Mouse (Mus musculus) megakaryocyte, embryonic 14.5 days (primary cell): ENCODE results near the gene 1600002K03Rik. TPM values are rescaled to one million over a fixed set of nuclear protein-coding genes. Genes with fewer than 3 reads are reported as not detected.
A peak's percentile ranks its signal among the peaks of the same experiment; 100 is the strongest.

ENCODE experiments used
- H3K27me3 ChIP-seq: replicated peaks from 2 replicates; pipeline ENCODE3; 2012; ENCODE audit warnings: inconsistent platforms
- H3K36me3 ChIP-seq: replicated peaks from 2 replicates; pipeline ENCODE3; 2012; ENCODE audit warnings: low read length, inconsistent platforms, mixed read lengths
- H3K4me1 ChIP-seq: 2 replicates; pipeline ENCODE4 v1.6.1; 2012; ENCODE audit warnings: inconsistent platforms
- H3K4me3 ChIP-seq: replicated peaks from 2 replicates; pipeline ENCODE3; 2012; ENCODE audit warnings: moderate library complexity, mild to moderate bottlenecking, inconsistent platforms
- H3K9me3 ChIP-seq: 2 replicates; pipeline ENCODE4 v1.6.1; 2012; ENCODE audit warnings: inconsistent platforms
- FLI1 ChIP-seq: IDR thresholded peaks from 2 replicates; pipeline ENCODE4 v1.6.1; 2012; ENCODE audit warnings: low read length, inconsistent platforms, mixed read lengths
- GATA1 ChIP-seq: IDR thresholded peaks from 3 replicates; pipeline ENCODE4 v1.6.1; 2012; ENCODE audit warnings: mixed read lengths, low read length, inconsistent platforms, borderline replicate concordance
- polyA plus RNA-seq: library from polyadenylated mRNA; stranded (reverse); fragments of >175 nt; gene quantifications from 2 replicates; pipeline ENCODE4 v1.2.3, GENCODE M21; 2012; ENCODE audit warnings: low replicate concordance; ENCODE audit not compliant: insufficient read depth

1600002K03Rik gene
- polyA plus RNA-seq, 1 experiment: 7.7 TPM

DNA sequence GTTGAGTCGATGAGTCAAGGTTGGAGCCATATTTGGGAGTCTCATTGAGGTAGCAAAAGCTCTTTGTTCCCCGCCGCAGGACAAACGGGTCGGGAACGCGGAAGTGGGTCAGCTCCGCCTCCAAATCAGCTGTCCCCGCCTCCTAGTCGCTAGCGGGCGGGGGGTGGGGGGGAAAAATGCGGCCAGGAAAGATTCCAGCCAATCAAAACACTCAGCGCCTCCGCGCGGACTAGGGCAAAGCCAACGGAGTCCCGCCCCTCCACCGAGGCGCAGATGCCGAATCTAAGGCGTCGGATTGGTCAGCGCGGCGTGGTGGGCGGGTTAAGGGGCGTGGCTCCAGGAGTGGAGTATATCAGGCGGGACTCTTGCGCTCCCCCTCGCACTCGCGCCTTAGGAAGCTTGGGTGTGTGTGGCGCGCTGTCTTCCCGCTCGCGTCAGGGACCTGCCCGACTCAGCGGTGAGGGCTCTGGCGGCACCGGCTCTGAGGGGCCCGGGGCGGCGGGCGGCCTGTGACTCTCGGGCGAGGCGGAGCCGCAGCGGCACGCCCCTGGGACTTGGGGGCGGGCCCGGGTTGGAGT lies 5.2 kb upstream of the 1600002K03Rik start:
- H3K4me1 ChIP-seq: peaks cover 88% of the 10 kb centered on the region
- peaks cover 35% of the 10 kb centered on the region for H3K36me3 ChIP-seq
- H3K9me3 ChIP-seq: no peaks in the 10 kb centered on the region
- no peaks in the 10 kb centered on the region for H3K27me3 ChIP-seq
- TF ChIP-seq FLI1: no peak
- no peak for TF ChIP-seq GATA1
- peak overlapping the region; percentile 95 for H3K4me3 ChIP-seq

DNA sequence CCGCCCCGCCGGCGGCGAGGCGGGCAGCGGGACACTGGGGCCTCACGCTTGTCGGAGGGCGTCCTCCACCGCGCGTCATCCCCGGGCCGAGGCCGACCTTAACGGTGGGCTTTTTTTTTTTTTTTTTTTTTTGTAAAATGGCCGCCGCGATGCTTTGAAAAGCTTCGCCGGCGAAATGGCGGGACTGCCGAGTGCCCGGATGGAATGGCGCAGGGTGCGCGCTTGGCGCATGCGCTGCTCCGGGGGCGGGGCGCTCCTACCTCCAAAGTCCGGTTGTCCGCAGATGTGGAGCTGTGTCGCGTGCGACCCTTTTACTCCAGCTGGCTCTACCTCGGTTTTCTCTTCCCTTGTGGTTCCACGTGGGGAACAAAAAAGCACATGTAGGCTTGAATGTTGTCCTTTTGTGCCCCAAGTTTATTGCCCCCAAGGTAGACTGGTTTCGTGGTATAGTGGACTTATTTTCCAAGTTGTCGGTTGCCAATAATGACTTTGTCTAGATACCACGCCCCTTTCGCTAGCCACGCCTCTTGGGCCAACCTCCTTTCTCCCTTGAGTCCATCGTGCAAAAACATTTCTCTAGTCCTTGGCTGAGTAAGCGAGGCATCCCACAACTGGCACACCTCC lies 4.6 kb upstream of the 1600002K03Rik start:
- Histone ChIP-seq H3K4me3 (peak overlapping the region; percentile 95), H3K9me3 (no peaks in the 10 kb centered on the region), H3K27me3 (no peaks in the 10 kb centered on the region), H3K4me1 (peaks cover 85% of the 10 kb centered on the region), H3K36me3 (peaks cover 33% of the 10 kb centered on the region)
- TF ChIP-seq GATA1: no peak
- no peak for TF ChIP-seq FLI1

DNA sequence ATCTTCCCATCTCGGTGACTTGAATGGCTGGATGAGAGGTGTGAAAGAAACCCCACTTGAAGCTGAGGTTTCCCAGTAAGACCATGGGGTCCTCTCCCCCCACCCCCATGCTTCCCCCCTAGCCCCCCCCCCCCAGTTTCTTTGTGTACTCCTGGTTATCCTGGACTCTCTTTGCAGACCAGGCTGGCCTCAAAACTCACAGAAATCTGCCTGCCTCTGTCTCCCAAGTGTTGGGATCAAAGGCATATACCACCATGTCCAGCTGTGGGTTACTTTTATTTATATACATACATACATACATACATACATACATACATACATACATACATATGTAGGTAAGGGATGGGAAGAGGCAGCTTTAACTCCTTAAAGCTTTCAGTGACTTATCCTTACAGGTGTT lies 3.7 kb upstream of the 1600002K03Rik start:
- Histone ChIP-seq H3K27me3 (no peaks in the 10 kb centered on the region), H3K36me3 (peaks cover 33% of the 10 kb centered on the region), H3K9me3 (no peaks in the 10 kb centered on the region), H3K4me1 (peaks cover 84% of the 10 kb centered on the region), H3K4me3 (peak overlapping the region; percentile 95)
- TF ChIP-seq FLI1 (no peak), GATA1 (no peak)

DNA sequence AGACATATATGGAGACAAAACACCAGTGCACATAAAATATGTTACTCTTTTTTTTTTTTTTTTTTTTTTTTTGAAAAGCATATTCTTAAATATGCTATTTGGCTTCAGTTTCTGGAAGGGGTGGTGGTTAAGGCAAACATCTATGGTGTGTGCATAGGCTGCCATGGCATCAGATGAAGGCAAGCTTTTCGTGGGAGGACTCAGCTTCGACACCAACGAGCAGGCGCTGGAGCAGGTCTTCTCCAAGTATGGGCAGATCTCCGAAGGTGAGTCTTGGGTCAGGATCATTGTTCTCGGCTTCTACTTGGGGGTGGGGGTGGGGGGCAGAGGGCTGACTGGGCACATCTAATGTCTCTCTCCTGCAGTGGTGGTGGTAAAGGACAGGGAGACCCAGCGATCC lies 3.1 kb upstream of the 1600002K03Rik start:
- Histone ChIP-seq H3K4me1 (peaks cover 84% of the 10 kb centered on the region), H3K9me3 (no peaks in the 10 kb centered on the region), H3K27me3 (no peaks in the 10 kb centered on the region), H3K36me3 (peaks cover 33% of the 10 kb centered on the region), H3K4me3 (no peak overlapping the region)
- TF ChIP-seq FLI1 (no peak), GATA1 (no peak)

DNA sequence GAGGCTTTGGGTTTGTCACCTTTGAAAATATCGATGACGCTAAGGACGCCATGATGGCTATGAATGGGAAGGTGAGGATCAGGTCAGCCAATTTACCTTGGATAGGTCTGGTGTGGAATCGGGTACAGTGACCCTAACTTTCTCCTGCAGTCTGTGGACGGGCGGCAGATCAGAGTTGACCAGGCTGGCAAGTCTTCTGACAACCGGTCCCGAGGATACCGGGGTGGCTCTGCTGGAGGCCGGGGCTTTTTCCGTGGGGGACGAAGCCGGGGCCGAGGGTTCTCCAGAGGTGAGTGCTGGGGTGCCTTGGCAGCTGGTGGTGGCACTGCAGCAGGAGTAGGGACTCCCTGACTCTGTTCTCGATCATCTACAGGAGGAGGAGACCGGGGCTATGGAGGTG lies 2.7 kb upstream of the 1600002K03Rik start:
- Histone ChIP-seq H3K4me3 (no peak overlapping the region), H3K4me1 (peaks cover 84% of the 10 kb centered on the region), H3K36me3 (peaks cover 33% of the 10 kb centered on the region), H3K27me3 (no peaks in the 10 kb centered on the region), H3K9me3 (no peaks in the 10 kb centered on the region)
- TF ChIP-seq FLI1: no peak
- no peak for TF ChIP-seq GATA1

DNA sequence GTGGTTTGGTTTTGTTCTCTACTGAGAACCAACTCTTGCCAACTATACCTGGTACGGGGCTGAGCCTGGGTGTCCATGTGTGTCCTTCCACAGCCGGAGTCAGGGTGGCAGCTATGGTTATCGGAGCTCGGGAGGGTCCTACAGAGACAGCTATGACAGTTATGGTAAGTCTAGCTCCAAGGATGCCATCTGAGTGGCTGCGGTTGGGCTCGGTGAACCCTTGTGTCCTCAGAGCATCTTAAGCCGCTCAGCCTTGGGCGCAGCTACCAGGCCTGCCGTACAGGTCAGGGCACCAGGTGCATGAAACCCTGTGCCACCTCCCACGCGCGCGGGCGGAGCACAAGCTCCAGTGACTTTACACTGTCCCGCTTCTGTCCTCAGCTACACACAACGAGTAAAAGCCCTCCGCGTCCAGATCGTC lies 2.1 kb upstream of the 1600002K03Rik start:
- H3K27me3 ChIP-seq: no peaks in the 10 kb centered on the region
- H3K9me3 ChIP-seq: no peaks in the 10 kb centered on the region
- TF ChIP-seq GATA1 (no peak), FLI1 (no peak)
- H3K4me3 ChIP-seq: no peak overlapping the region
- H3K36me3 ChIP-seq: peaks cover 33% of the 10 kb centered on the region
- H3K4me1 ChIP-seq: peaks cover 84% of the 10 kb centered on the region

DNA sequence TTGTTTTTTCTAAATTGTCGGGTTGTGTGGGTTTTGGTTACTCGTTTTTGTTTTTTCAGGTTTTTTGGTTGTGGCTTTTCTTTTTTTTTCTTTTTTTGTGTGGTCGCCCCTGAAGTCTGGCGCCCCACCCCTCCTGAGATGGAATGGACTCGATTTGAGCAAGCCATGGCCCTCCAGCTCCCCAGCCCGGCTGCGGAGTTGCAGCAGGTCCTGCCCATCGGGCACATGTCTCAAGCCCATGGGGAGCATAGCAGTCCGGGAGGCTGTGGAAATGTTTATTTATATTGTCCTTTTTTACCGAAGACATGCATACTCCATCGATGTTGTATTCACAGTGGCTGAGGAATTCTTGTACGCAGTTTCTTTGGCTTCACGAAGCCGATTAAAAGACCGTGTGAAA lies 1.5 kb upstream of the 1600002K03Rik start:
- Histone ChIP-seq H3K27me3 (no peaks in the 10 kb centered on the region), H3K9me3 (no peaks in the 10 kb centered on the region), H3K4me3 (no peak overlapping the region), H3K4me1 (peaks cover 82% of the 10 kb centered on the region), H3K36me3 (peaks cover 37% of the 10 kb centered on the region)
- TF ChIP-seq FLI1 (no peak), GATA1 (no peak)

DNA sequence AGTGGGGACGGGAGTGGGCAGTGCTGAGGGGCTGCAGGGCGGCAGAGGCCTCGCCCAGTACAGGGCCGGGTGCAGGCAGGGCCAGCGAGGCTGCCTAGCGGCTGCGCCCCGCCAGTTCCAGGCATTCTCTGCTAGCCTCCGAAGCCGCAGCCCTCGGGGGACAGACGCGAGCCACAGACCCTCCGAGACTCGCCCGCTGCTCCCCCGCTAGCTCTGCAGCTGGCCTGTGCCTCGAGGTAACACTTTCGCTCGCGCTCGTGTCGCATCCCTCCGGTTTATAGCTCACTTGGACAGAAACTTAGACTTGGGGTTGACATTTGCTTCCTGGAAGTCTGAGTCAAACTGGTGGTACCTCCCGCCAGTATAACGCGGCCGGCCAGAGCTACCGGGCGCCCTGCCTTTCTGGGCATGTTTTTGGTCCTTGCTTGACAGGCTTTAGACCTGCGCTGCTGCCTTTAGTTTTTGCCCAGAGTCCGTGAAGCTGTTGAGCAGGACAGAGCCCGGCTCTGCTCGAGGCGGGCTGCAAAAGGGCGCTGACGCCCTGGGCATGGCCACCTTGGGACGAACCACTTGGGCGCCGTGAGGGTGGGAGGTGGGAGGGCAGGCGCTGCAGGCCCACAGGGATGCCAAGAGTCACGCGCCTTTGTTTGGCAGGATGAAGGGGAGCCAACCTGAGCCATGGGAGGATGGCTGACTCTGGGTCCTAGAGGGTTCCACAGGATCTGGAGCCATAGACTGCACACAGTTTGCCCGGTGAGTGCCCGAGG lies 801 bp upstream of the 1600002K03Rik start:
- peaks cover 3% of the 10 kb centered on the region for H3K27me3 ChIP-seq
- peak overlapping the region; percentile 96 for H3K4me3 ChIP-seq
- peaks cover 39% of the 10 kb centered on the region for H3K36me3 ChIP-seq
- peaks cover 75% of the 10 kb centered on the region for H3K4me1 ChIP-seq
- H3K9me3 ChIP-seq: no peaks in the 10 kb centered on the region
- no peak for TF ChIP-seq FLI1

DNA sequence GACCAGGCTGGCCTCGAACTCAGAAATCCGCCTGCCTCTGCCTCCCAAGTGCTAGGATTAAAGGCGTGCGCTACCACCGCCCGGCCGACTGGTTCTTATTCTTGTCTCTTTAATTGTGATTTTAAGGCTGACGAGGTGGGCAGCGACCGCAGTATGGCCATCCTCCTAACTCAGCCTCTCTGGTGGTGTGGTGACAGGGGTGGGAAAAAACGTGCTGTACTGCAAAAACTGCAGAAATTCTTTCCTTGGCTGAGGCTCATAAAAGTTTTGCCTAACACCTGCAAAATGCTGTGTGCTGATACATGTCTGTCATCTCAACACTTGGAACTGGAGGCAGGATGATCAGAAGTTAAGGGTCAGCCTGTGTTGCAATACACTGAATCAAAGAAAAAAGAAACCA lies 614 bp downstream of the 1600002K03Rik start:
- Histone ChIP-seq H3K9me3 (no peaks in the 10 kb centered on the region), H3K4me3 (peak overlapping the region; percentile 90), H3K36me3 (peaks cover 39% of the 10 kb centered on the region), H3K4me1 (peaks cover 71% of the 10 kb centered on the region), H3K27me3 (peaks cover 16% of the 10 kb centered on the region)
- TF ChIP-seq GATA1 (no peak), FLI1 (no peak)

DNA sequence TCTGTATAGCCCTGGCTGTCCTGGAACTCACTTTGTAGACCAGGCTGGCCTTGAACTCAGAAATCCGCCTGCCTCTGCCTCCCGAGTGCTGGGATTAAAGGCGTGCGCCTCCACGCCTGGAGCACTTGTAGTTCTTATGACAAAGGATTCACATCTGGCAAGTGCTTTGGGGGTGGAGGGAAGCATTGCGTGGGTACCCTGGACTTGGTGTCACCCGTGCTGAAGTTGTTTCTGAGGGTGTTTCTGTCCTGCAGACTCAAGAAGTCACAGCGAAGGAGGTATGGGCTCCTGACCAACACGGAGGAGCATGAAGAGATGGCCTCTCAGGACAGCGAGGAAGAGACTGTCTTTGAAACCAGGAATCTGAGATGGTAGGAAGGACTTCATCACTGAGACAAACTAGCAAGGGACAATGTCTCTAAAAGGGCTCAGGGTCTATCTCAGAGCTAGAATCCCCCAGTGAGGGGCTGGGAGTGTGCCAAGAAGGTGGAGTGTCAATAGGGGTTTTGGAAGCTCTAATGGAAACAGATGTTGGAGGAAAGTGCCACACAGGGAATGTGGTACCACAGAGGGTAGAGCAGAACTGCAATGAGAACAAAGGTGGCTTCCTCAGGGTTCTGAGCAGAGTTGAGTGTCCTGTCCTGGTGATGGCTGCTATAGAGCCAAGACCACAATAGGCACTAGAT lies 1.4 kb downstream of the 1600002K03Rik start:
- H3K4me3 ChIP-seq: peak overlapping the region; percentile 31
- no peak for TF ChIP-seq FLI1
- no peak for TF ChIP-seq GATA1
- H3K4me1 ChIP-seq: peaks cover 67% of the 10 kb centered on the region
- no peaks in the 10 kb centered on the region for H3K9me3 ChIP-seq
- peaks cover 24% of the 10 kb centered on the region for H3K27me3 ChIP-seq
- H3K36me3 ChIP-seq: peaks cover 39% of the 10 kb centered on the region
